Mouse (Mus musculus): ENCODE data around the gene Sarm1.

The Sarm1 gene

GRCm38 (mm10) chr11:78463286-78464036, 34.1 kb downstream of the Sarm1 start:
- no peak for DNase-seq (ENCODE audit: low spot score in 2 of 2)

DNA sequence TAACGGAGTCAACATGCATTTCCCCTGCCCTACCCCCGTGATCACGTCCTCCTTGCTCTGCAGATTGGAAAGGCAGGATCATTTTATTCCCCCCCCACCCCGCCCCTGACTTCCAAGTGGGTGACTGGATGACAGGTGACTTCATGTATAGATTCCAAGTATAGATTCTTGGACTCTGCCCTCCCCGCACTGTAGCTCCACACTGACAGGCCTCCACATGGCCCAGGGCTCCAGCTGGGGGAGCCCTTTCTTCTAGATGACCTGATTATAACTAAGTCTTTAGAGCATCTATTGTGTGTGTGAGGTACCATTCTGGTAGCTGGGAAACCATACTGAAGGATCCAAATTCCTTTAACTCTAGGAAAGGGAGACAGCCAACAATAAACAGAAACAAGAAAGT, 34.9 kb downstream of the Sarm1 start:
- no peak for DNase-seq (ENCODE audit: low spot score in 2 of 2)

DNA sequence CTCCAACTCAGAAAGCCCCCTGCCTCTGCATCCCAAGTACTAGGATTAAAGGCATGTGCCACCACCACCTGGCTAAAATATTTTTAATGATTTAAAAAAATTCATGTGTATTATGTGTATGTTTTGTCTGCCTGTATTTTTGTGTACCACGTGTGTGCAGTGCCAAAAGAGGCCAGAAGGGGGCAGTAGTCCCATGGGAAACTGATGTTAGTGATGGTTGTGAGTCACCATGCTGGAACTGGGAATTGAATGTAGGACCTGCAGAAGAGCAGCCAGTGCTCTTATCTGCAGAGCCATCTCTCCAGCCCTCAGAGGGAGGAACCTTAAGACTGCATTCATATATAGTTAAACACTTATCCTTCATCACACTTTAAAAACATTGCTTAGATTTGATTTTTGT, 35.7 kb downstream of the Sarm1 start:
- DNase-seq (ENCODE audit: low spot score in 2 of 2) = no peak

DNA sequence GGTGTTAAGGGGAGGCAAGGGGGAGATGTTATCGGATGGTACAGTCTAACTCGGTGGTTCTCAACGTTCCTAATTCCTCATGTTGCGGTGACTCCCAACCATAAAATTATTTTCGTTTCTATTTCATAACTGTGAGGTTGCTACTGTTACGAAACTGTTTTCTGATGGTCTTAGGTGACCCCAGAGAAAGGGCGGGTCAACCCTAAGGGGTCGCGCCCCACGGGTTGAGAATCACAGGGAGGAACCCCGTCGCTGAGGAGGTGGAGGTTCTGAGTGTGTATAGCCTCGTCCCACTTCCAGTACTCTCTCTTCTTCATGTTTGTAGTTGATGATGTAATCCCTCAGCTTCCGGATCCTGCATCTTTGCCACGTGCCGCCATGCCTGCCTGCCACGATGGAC, 38.8 kb downstream of the Sarm1 start:
- DNase-seq (ENCODE audit: low spot score in 2 of 2) = no peak

DNA sequence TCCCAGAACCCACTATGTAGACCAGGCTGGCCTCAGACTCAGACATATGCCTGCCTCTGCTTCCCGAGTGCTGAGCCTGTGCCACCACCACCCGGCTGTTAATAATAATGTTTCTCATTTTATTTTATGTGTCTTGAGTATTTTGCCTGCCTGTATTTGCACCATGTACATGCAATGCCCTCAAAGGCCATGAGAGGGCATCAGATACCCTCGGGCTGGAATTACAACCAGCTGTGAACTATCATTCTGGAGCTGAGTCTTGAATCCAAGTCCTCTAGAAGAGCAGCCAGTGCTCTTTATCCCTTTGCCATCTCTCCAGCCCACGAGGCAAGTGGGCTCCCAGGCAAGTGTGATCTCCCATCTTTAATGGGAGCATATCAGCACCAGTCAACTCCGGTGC, 42.2 kb downstream of the Sarm1 start:
- DNase-seq (ENCODE audit: low spot score in 2 of 2) = no peak

- DNase-seq (ENCODE audit: low spot score in 2 of 2) = no peak
Observed at GRCm38 (mm10) chr11:78454276-78454675, 43.3 kb downstream of the Sarm1 start.

GRCm38 (mm10) chr11:78453675-78454074, 43.9 kb downstream of the Sarm1 start:
- DNase-seq (ENCODE audit: low spot score in 2 of 2) = peak in 1 of 2 experiments; percentile 43

DNA sequence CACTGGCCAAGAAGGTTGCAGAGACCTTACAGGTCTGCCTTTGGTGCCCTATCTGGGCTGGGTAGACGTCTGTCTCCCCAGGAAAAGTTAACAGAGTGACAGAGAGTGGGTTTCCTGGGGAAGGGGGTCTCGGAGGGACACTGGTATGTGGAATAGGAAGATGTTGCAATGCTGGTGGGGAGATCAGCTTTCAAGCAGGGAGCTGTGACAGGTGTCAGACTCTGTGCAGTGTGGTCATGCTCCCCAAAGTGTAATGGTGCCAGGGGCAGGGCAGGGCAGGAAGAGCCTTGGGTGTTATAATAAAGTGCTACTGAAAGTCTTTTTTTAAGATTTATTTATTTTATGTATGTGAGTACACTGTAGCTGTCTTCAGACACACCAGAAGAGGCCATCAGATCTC, 47.2 kb downstream of the Sarm1 start:
- no peak for DNase-seq (ENCODE audit: low spot score in 2 of 2)

- no peak for DNase-seq (ENCODE audit: low spot score in 2 of 2)
Observed at GRCm38 (mm10) chr11:78448242-78448641, 49.3 kb downstream of the Sarm1 start.

- no peak for DNase-seq (ENCODE audit: low spot score in 2 of 2)
Observed at GRCm38 (mm10) chr11:78447168-78447567, 50.4 kb downstream of the Sarm1 start.

- no peak for DNase-seq (ENCODE audit: low spot score in 2 of 2)
Observed at GRCm38 (mm10) chr11:78443115-78443514, 54.4 kb downstream of the Sarm1 start.

DNA sequence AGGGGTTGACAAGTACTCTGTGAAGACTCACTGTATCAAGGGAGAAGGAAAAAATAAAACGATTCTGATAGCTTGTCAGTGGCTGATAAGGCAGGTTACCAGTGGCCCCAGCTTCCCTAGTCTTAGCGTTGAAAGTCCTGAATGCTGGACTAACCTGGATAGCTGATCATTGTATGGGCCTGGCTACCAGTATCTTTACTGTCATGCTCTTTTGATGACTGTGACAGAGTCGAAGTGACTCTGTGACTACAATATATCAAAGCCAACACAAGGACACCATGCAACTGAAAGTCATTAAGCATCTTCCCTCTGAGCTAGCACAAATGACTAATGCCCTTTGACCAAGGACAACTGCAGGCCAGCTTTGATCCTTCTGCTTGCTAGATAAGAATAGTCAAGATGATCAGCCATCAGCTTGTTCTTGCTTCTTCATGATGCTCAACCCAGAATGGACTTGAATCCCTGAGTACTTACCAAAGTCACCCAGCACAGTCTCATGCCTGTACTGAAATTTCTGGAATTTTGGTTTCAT, 59.1 kb downstream of the Sarm1 start:
- DNase-seq (ENCODE audit: low spot score in 2 of 2) = no peak

DNA sequence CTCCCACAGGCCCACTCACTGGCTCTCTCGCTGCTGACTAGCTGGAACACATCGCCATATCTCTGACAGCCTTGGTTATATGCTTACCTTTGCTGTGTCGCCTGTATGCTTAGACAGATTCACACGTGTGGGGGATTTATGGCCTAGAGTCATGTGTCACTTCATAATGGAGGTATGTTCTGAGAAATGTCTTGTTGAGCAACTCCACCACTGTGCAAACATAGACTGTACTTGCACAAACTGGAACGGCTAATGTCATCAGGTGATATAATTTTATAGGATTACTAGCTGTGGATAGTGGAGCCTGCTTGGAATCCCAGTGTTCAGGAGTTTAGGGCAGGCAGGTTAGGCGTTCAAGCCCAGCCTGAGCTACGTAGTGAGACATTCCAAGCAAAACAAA, 60.4 kb downstream of the Sarm1 start:
- DNase-seq (ENCODE audit: low spot score in 2 of 2) = no peak

DNA sequence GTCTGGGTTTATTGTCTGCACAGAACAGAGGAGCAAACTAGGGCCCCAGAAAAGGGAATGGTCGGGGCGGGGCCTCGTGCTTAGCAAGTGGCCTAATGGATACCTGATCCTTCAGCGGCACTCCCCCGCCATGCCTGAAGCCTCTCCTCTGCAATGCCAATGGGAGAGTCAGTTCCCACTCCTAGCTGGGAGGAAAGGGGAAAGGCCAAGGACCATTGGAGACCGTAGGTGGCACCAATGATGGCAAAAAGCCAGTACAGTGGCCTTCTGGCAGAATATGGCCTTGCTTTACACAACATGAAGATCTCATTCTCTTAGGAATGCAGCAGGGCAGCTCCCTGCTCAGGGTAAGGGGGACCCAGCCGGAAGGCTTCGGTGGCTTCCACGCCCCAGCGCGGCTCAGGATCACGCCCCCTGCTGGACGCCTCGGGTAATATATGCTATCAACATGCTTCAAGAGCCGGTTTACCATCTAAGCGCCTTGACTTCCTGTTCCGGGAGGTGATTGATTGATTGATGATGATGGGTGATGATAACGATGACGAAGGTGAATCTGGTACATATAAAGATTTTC, 61.7 kb downstream of the Sarm1 start:
- DNase-seq (ENCODE audit: low spot score in 2 of 2) = no peak

- DNase-seq (ENCODE audit: low spot score in 2 of 2) = no peak
Observed at GRCm38 (mm10) chr11:78434052-78434451, 63.5 kb downstream of the Sarm1 start.

- no peak for DNase-seq (ENCODE audit: low spot score in 2 of 2)
Observed at GRCm38 (mm10) chr11:78431176-78431575, 66.4 kb downstream of the Sarm1 start.

DNA sequence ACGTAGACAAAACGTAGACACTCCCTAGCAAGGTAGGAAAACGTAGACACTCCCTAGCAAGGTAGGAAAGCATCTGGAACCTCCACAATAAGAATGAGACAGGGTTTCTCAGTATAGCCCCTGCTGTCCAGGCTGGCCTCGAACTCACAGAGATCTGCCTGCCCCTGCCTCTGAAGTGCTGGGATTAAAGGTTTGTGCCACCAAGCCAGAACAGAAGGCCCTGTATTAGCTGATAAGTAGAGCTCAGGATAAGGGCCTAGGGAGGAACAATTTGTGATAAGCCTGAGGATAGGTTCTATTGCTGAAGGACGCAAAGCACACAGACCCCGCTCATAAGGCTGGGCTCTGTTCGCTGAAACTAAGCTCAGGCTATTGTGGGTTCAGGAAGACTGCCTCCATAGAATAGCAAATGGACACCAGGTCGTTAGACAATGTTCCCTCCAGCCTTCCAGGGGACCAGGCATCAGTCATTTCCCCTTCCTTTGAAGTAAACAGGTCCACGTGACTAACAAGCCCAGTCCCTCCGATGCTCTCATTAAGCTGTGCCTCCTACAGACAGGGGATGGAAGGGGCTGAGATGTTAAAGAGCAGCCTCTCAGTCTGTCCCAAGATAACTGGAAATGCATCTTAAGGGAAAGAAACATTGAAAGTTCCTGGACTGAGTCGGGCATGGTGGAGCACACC, 67.2 kb downstream of the Sarm1 start:
- DNase-seq (ENCODE audit: low spot score in 2 of 2) = no peak

DNA sequence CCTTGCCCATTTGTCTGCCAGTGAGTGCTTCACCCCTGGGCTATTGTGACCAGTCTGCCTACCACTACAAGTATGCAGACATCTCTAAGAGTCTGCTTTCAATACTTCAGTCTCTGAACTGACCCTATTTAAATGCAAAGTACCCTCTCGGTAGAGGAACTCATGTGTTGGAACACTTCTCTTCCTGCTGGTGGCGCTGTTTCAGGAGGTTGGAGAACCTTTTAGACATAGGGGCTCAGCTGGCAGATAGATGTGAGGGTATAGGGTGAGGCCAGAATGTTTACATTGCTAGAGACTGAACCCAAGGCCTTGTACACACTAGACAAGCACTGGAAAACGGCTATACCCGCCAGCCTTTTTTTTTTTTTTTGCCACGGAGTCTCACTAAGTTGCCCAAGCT, 69.2 kb downstream of the Sarm1 start:
- DNase-seq (ENCODE audit: low spot score in 2 of 2) = no peak

DNA sequence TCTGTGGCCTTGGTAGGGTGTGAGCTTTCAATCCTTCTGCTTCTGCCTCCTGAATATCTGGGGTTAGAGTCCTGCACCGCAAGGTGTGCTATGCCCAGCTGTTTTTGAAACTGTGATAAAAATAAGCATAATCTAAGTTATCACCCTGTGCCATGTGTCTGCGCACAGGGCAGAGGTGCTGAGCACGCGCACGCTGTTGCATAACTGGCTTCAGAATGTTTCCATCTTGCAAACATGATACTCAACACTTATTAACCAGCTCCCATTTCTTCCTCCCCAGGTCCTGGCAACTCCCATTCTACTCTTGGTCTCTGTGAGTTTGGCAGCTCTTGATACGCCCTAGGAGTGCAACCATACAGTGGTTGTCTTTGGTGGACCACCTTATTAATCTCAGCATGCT, 69.9 kb downstream of the Sarm1 start:
- DNase-seq (ENCODE audit: low spot score in 2 of 2) = no peak

GRCm38 (mm10) chr11:78425572-78425971, 72.0 kb downstream of the Sarm1 start:
- DNase-seq (ENCODE audit: low spot score in 2 of 2) = no peak

DNA sequence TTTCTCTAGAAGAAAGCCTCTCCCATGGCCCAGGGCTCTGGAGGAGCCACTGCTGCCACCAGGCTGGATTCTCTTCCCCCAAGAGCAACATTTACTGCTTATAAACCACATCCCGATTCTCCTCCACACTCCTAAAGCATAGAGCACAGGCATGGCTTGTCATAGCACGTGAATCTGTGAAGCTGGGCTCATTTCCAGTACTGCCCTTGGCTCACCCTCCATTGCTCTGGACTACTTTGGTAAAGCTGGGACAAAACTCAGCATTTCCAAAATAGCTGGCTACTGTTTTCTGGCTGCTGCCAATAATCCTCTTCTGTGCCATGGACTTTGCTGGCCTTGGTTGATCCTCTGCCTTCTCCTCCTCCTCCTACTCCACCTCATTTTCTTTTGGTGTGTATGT, 73.2 kb downstream of the Sarm1 start:
- DNase-seq (ENCODE audit: low spot score in 2 of 2) = no peak
